Mouse (Mus musculus) ovary, postnatal 36 days (tissue): ENCODE measurements at regions not wholly inside any gene's neighbourhood (a gene's known extent, or its start where the extent isn't known, plus 50 kb on each side); places are given as distances from the start of the nearest gene placed in this dataset.
"Not testable (repeated sequence)": the region's sequence is repeated elsewhere in the genome, so short reads cannot be mapped to it uniquely, and the experiment has no call there.

ENCODE experiments used
- DNase-seq: peaks from one replicate; pipeline ENCODE4 v3.0.0; 2022; ENCODE audit warnings: low spot score, mixed read lengths

- no peak for DNase-seq
Observed at GRCm38 (mm10) chr4:4556126-4556525, 237.0 kb downstream of the Impad1 start.

- DNase-seq = no peak
Observed at GRCm38 (mm10) chr4:4550301-4550700, 242.9 kb downstream of the Impad1 start.

DNA sequence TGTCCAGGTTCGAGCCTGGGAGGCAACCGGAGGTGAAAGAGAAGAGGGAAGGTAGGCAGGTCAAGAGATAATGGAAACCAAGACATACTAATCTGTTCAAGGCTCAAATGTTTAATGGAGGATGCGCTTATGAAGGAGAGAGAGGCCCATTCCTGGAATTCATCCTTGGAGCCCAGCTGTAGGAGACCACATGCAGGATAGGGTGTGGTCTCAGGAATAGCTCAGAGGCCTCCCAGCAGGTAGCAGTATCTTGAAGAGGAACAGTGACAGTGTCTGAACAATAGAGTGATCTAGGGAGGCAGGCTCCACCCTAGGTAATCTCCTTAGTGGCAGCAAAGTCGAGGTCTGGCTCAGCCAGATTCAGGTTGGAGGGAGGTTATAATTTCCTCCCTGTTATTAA, 243.3 kb downstream of the Impad1 start:
- no peak for DNase-seq

- no peak for DNase-seq
Observed at GRCm38 (mm10) chr4:4537172-4537753, 255.9 kb downstream of the Impad1 start.

DNA sequence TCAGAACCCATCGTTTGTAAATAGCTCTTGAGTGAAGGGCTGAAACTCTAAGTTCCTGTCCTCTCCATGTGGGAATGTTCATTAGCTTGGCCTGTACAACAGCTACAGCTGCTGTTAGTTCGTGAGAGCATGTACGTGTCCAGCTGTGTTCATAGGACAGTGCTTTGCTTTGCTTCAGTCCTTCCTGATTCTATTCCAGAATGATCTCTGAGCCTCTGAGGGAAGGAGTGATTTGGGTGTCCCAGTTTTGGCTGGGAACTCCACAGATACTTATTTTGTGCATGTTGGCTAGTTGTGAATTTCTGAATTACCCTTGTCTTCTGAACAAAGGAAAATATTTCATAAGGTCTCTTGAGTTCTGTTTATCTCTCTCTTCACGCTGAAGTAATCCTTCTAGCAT, 261.0 kb downstream of the Impad1 start:
- DNase-seq = no peak

DNA sequence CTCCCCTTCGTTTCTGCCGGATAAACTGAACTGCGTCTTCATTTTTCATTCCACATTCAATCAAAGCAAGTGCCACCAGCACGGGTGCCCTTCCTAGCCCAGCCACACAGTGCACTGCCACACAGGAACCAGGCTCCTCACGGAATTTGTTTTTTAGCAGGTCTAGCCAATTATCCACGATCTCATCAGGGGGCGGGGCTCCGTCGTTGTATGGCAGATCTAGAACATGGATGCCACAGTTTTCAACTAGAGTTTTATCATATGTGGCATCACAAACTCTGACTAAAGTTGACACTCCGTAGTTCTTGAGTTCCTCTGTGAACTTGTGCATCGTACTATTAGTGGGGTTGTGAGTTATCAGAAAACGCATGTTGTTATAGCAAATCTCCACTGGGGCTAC, 264.8 kb downstream of the Impad1 start:
- no peak for DNase-seq

DNA sequence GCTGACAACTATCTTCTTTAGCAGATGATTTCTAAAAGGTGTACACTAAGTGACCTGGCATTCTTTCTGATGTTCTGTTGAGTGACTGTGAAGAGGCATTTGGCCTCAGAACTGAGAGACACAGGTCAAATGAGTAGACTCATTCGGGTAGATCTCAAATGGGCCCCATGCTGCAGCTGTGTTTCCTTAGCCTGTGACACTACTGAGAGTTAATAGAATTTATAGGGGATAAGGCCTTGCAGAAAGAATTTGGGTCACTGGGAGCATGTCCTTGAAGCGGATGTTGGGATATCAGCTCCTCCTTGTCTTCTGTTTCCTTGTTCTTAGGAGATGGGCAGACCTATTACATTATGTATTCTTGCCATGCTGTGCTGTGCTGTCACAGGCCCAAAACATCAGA, 271.4 kb downstream of the Impad1 start:
- no peak for DNase-seq

DNA sequence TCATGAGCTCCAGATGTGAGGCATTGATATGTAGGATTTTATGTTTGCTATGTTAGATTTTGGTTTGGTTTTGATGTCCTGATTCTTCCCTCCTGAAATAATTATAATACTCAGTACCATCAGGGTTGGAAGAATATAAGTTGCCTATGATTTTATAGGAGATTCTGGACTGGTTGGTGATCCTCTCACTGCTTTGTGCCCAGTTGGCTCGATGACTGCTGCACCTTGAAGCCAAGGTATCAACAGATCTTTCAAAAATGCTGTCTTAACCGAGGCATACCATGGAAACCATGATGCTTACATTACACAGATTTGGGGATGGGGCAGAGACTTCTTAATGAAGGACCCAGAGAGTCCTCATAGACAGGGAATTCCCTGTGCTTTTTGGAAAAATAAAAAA, 274.4 kb downstream of the Impad1 start:
- no peak for DNase-seq

GRCm38 (mm10) chr4:4513351-4513750, 279.8 kb downstream of the Impad1 start:
- no peak for DNase-seq

GRCm38 (mm10) chr4:4510180-4510920, 282.8 kb downstream of the Impad1 start:
- no peak for DNase-seq

- no peak for DNase-seq
Observed at GRCm38 (mm10) chr4:4509296-4509695, 283.9 kb downstream of the Impad1 start.

- no peak for DNase-seq
Observed at GRCm38 (mm10) chr4:4497199-4497598, 296.0 kb downstream of the Impad1 start.

DNA sequence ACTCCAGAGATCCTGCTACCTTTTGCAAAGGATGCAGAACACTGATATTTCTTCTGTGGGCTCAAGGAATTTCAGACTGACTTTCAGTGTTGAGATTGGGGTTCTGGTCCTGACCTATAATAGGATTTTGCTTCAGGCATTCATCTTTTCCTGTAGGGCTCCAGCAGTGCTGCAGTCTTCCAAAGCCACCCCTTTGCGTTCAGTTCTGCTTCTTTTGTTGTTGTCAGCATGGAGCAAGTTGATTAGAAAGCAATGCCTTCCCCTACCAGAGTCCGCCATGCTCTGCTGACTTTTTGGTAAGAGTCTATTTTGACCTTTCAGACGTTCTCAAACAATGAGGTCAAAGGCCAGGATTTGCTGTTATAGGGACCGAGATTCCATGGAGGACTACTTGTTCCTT, 297.0 kb downstream of the Impad1 start:
- no peak for DNase-seq

GRCm38 (mm10) chr4:4465169-4465714, 327.9 kb downstream of the Impad1 start:
- DNase-seq = no peak

DNA sequence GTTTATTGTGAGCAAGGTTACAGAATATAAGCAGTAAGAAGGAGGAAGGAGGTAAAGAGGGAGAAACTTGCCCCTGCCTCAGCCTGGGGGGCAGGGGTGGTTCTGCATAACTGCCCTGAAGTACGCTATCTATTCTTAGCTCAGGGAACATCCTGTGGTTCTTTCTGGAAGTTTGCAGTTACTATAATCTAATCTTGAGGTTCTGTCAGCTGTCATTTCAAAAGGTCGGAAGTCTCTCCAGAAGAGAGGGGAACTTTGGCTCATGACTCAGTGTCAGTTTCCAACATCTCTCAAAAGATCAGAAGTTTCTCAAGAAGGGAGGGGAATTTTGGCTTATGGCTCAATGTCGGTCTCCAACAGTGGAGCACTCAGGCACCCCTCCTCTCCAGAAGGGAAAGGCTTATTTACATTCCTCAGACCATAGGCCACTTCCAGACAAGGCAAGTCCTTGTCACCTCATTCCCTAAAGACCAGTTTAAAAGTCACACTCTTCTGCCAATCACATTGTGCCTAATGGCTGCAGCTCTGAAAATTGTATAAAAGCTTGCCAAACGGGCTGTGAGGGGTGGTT, 328.9 kb downstream of the Impad1 start:
- no peak for DNase-seq

- no peak for DNase-seq
Observed at GRCm38 (mm10) chr4:4459258-4459657, 333.9 kb downstream of the Impad1 start.

- no peak for DNase-seq
Observed at GRCm38 (mm10) chr4:4450104-4450503, 343.1 kb downstream of the Impad1 start.

GRCm38 (mm10) chr4:4442650-4443049, 350.5 kb downstream of the Impad1 start:
- no peak for DNase-seq

DNA sequence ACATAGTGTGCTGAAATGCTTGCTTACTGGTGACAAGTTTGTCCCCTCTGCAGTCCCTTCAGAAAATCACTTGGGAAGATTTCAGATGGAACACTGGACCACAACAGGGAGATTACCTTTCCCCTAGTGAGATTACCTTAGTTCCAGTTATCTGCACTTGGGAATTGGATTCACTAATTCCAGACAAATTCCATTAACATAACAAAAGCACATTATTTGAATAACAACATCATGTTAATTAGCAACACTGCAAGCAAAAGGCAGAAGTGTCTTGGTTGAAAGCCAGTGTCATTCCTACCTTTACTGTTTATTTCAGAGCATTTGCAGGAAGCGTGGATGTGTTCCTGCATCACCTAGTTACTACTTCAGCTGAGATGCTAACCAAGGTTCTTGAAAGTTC, 355.6 kb downstream of the Impad1 start:
- DNase-seq = no peak

DNA sequence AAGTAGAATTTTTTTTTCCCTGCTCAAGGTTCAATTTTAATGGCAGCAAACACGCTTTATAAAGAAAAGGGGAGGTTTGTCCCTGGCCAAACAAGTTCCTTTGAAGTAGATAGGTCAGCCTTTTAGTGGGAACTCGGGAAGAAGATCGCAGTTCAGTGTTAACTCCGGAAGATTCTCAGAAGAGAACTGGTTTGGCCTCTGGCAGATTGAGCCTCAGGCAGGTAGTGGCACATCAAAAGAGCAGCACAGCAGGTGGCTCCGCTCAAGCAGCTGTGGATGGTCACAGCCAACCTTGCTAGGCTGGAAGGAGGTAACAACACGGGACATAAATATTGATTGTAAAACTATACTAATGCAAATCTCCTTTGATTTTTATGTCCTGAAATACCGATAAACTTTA, 347.2 kb upstream of the Sdr16c6 start:
- not testable (repeated sequence) for DNase-seq

GRCm38 (mm10) chr4:4403812-4404211, 326.5 kb upstream of the Sdr16c6 start:
- DNase-seq = no peak

GRCm38 (mm10) chr4:4397410-4397809, 320.1 kb upstream of the Sdr16c6 start:
- DNase-seq = no peak

GRCm38 (mm10) chr4:4380024-4380590, 302.8 kb upstream of the Sdr16c6 start:
- no peak for DNase-seq
